Mouse (Mus musculus) brain, adult 2 months (tissue): ENCODE data around the gene Orai2.
"Not testable (repeated sequence)": the region's sequence is repeated elsewhere in the genome, so short reads cannot be mapped to it uniquely, and the experiment has no call there.

Source experiments
- DNase-seq: peaks from one replicate; pipeline ENCODE4 v3.0.0; 2011; ENCODE audit warnings: low read depth, low spot score

The Orai2 gene

GRCm38 (mm10) chr5:136170512-136171362 lies at the start of gene Orai2:
Gene Orai2 (minus strand): TSS chr5:136170713.
- DNase-seq: peak; percentile 87

GRCm38 (mm10) chr5:136218585-136218984 lies 48.1 kb upstream of the Orai2 start:
- no peak for DNase-seq

- no peak for DNase-seq
Observed at GRCm38 (mm10) chr5:136217932-136218381, 47.4 kb upstream of the Orai2 start.

DNA sequence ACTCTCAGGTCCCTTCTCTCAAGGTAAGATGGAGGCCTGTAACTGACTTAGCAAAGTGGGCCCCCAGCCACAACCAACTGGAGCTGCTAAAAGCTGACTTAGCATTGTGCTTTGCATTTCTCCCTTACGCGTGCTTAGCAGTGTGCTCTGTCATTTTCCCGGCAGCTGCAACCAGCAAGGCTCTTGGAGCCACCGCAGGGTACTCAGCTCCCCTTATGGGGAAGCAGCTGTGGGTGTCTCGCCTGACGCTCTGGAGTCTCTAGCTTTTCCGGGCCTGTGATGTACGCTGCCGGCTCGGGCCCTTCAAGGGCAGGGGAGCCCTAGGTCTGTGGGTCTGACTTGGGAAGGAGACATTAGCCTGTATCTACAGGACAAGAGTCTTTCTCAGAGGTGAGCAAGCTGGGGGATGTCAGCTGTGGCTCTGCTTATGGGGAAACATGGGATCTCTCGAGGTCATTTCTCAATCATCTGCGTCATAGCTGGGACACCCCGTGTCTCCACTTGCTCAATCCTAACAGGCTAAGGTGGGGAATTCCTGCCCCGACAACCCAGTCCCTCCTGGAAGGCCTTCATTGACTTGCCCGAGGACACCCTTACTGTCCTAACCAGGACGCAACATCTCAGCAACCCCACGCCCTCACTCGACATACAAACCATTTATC lies 46.6 kb upstream of the Orai2 start:
- DNase-seq: peak; percentile 31

GRCm38 (mm10) chr5:136215958-136216357 lies 45.4 kb upstream of the Orai2 start:
- no peak for DNase-seq

GRCm38 (mm10) chr5:136215211-136215610 lies 44.7 kb upstream of the Orai2 start:
- DNase-seq: no peak

DNA sequence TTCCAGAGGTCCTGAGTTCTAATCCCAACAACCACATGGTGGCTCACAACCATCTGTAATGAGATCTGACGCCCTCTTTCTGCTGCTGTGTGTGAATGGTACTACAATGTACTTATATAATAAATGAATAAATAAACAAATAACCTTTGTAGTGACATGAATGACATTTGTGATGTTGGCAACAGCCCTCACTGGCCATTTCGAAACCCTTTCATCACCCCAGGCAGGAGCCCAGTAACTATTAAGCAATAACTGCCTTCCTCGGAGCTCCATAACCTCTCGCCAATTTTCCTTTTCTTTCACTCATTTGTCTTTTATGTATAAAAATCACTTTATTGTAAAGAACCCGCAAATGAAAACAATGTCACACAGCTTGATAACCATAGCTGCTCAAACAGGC lies 43.2 kb upstream of the Orai2 start:
- no peak for DNase-seq

- no peak for DNase-seq
Observed at GRCm38 (mm10) chr5:136212716-136213115, 42.2 kb upstream of the Orai2 start.

DNA sequence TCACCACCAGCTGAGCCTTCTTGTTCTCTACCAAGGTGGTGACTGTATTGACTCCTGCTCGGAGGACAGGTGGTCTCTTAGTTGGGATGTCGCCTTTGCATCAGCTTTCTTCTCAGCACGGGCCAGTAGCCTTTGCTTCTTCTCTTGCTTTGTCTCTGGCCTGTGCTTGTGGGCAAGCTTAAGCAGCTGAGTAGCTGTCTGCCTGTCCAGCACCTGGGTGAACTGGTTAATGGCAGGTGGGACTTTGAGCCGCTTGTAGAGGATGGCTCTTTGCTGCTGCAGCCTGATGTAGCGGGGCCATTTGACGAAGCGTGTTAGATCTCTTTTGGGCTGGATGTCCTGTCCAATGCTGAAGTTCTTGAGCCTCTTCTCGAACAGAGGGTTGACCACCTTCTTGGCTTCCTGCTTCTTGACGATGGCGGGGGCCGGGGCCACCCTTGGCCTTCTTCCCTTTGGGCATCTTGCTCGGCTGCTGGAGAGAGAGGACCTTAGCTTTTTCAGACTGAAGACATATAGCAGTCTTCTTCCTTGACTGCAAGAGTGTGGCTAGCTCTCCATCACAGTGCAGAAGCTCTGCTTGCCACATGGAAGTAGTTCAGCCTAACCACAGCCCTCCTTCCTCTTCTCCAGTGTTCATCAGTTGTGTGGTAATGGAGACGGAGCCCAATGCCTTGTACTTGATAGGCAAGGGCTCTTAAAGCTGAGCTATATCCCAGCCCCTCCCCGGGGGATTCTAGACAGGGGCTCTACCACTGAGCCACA lies 41.0 kb upstream of the Orai2 start:
- DNase-seq: not testable (repeated sequence)

GRCm38 (mm10) chr5:136210549-136210948 lies 40.0 kb upstream of the Orai2 start:
- DNase-seq: no peak

DNA sequence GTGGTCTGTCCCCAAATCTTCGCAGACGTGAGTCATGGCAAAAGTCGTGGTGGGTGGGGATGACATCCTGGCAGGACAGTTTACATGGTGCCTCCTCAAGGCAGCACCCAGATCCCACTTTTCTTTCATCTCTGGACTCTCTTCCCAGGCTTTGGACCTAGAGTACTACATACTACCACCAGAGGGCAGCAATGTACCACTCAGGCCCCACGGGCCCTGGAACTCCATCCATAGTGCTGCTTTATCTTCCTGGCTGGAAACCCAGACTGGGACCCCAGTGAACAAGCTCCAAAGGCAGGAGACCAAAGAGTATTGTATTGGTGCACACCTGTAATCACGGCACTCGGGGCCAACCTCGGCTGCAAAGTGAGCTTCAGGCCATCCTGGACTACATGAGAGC lies 31.3 kb upstream of the Orai2 start:
- DNase-seq: peak; percentile 71

DNA sequence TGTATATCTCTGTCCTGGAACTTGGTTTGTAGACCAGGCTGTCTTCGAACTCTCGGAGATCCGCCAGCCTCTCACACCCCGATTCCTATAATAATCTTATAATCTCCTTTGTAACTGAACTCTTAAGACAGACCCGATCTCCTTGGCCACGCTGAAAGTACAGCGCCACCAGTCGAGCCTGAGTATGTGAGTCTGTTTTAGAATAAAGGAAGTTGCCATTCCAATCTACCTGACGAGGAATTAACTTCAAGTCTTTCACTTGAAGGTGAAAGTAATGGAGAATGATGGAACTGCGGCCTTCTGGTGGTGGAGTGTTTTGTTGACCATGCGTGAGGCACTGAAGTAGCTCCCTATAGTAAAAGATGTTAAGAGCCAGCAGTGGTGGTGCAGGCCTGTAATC lies 29.0 kb upstream of the Orai2 start:
- peak; percentile 47 for DNase-seq

GRCm38 (mm10) chr5:136198474-136199391 lies 28.2 kb upstream of the Orai2 start, which contains the start of gene Prkrip1:
Gene Prkrip1 (minus strand): TSS chr5:136198963.
- DNase-seq: peak; percentile 98

GRCm38 (mm10) chr5:136191870-136192269 lies 21.4 kb upstream of the Orai2 start:
- DNase-seq: no peak

- peak; percentile 76 for DNase-seq
Observed at GRCm38 (mm10) chr5:136186723-136187122, 16.2 kb upstream of the Orai2 start.

DNA sequence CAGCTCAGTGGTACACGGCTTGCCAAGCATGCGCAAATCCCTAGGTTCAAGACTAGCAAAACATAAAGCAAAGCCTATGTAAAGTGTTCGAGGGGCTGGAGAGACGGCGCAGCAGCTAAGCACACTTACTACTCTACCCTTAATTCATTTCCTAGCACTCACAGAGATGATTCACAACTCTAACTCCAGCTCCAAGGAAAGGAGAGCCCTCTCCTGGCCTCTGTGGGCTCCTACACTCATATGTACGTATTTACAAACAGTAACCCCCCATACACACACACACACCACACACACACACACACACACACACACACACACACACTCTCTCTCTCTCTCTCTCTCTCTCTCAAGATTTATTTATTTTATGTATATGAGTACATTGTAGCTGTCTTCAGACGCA lies 13.3 kb upstream of the Orai2 start:
- DNase-seq: peak; percentile 31

DNA sequence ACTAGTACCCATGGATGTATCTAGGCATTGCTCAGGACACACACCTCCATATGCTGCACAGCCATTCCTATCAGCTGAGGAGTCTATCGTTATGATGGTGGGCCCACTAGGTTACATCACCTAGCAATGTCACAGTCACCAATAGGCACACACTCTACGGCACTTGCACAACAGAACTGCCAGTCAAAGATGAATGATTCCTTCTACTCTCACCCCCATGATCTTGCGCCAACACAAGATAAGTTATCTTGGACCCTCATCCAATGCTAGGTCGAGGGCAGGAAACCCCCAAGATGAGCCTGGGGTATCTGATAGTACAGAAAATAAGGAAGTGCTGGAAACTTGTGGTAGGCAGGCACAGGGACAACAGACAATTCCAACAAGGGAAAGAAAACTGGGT lies 12.3 kb upstream of the Orai2 start:
- no peak for DNase-seq

GRCm38 (mm10) chr5:136182049-136182448 lies 11.5 kb upstream of the Orai2 start:
- DNase-seq: peak; percentile 81

DNA sequence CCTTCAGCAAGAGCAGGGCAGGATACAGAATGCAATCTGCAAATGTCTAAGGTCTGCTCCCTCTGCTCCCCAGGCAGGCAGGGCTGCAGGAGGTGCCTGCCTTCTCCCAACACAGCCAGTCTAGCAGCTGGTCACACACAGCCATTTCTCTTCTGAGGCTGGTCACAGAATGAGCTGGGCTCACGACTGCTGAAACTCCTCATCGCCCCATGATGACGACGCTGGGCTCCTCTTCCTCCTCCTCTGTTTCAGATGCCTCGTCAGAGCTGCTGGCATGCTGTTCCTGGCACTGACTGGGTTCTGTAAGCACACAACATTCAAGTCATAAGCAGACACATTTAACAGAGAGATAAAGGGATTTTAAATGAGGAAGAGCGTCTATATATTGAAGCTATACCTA lies 10.7 kb upstream of the Orai2 start:
- peak; percentile 69 for DNase-seq

- no peak for DNase-seq
Observed at GRCm38 (mm10) chr5:136179594-136179993, 9.1 kb upstream of the Orai2 start.
